Mouse (Mus musculus): ENCODE data around the gene Clcc1.
"Not testable (repeated sequence)": the region's sequence is repeated elsewhere in the genome, so short reads cannot be mapped to it uniquely, and the experiment has no call there.

DNA sequence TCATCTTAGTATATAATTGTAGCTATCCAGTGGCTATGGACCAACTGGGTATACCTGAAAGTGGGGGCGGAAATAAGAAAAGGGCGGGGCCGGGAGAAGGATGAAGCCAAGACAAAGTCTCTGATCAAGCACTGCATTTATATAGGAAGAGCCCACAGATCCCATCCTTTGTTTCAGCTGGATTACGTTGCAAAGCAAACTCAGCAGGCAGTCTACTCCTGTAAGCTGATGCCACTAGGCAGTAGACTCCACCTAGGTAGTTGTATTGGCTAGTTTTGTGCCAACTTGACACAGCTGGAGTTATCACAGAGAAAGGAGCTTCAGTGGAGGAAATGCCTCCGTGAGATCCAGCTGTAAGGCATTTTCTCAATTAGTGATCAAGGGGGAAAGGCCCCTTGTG, 6.0 kb upstream of the Clcc1 start:
- TF ChIP-seq CTCF (conservative IDR thresholded peaks at IDR 0.05; ENCODE audit: insufficient read depth, insufficient read length, low read depth, low read length); POLR2A (IDR thresholded peaks at IDR 0.05; ENCODE audit: low read depth, low read length): not testable (repeated sequence)
